Mouse (Mus musculus): ENCODE measurements around the gene Calhm2.
"Not testable (repeated sequence)": the region's sequence is repeated elsewhere in the genome, so short reads cannot be mapped to it uniquely, and the experiment has no call there.

Calhm2 gene

GRCm38 (mm10) chr19:47149854-47150253 lies 11.8 kb upstream of the Calhm2 start:
- DNase-seq = no peak

- DNase-seq = no peak
Measured at GRCm38 (mm10) chr19:47148267-47148847, 10.3 kb upstream of the Calhm2 start.

- no peak for DNase-seq
Measured at GRCm38 (mm10) chr19:47144154-47144553, 6.1 kb upstream of the Calhm2 start, which contains the start of gene Calhm1. Gene Calhm1 (minus strand): TSS chr19:47144254.

- no peak for DNase-seq
Measured at GRCm38 (mm10) chr19:47142438-47142837, 4.3 kb upstream of the Calhm2 start.

GRCm38 (mm10) chr19:47139611-47140010 lies 1.5 kb upstream of the Calhm2 start:
- not testable (repeated sequence) for DNase-seq

- DNase-seq = no peak
Measured at GRCm38 (mm10) chr19:47137051-47137581, 978 bp downstream of the Calhm2 start.

- no peak for DNase-seq
Measured at GRCm38 (mm10) chr19:47136170-47136569, 1.9 kb downstream of the Calhm2 start.

- no peak for DNase-seq
Measured at GRCm38 (mm10) chr19:47135568-47135967, 2.5 kb downstream of the Calhm2 start.

- DNase-seq = no peak
Measured at GRCm38 (mm10) chr19:47133161-47133560, 4.9 kb downstream of the Calhm2 start.

- no peak for DNase-seq
Measured at GRCm38 (mm10) chr19:47130551-47131125, 7.5 kb downstream of the Calhm2 start.

- DNase-seq = no peak
Measured at GRCm38 (mm10) chr19:47128835-47129234, 9.3 kb downstream of the Calhm2 start.

GRCm38 (mm10) chr19:47128164-47128563 lies 9.9 kb downstream of the Calhm2 start:
- DNase-seq = no peak

GRCm38 (mm10) chr19:47122802-47123201 lies 15.3 kb downstream of the Calhm2 start:
- peak; percentile 60 for DNase-seq

- DNase-seq = no peak
Measured at GRCm38 (mm10) chr19:47121054-47121453, 17.0 kb downstream of the Calhm2 start.

GRCm38 (mm10) chr19:47118634-47119033 lies 19.5 kb downstream of the Calhm2 start:
- no peak for DNase-seq

GRCm38 (mm10) chr19:47104641-47105271 lies 33.3 kb downstream of the Calhm2 start:
- no peak for DNase-seq

GRCm38 (mm10) chr19:47101080-47101479 lies 37.0 kb downstream of the Calhm2 start:
- DNase-seq = no peak

GRCm38 (mm10) chr19:47090550-47091156 lies 47.4 kb downstream of the Calhm2 start, which contains the start of the genes Usmg5 and Pdcd11:
Gene Usmg5 (minus strand): TSS chr19:47090647.
Gene Pdcd11 (plus strand): TSS chr19:47090768.
- DNase-seq = peak; percentile 94

- DNase-seq = no peak
Measured at GRCm38 (mm10) chr19:47089718-47090525, 48.2 kb downstream of the Calhm2 start.

- no peak for DNase-seq
Measured at GRCm38 (mm10) chr19:47088226-47088625, 49.9 kb downstream of the Calhm2 start.

- peak; percentile 73 for DNase-seq
Measured at GRCm38 (mm10) chr19:47067924-47068611, 70.0 kb downstream of the Calhm2 start.

Data from right cerebral cortex, postnatal 4 days (tissue).